Mouse (Mus musculus) thymus, postnatal 25 days (tissue): ENCODE measurements around the gene Eno3.
A peak's percentile ranks its signal among the peaks of the same experiment; 100 is the strongest.

Experiments used
- DNase-seq: peaks from one replicate; pipeline ENCODE4 v3.0.0; 2022

Eno3 gene

GRCm38 (mm10) chr11:70656964-70657363 is at the start of gene Eno3:
Eno3 (plus strand) TSS chr11:70657202.
- DNase-seq: no peak

DNA sequence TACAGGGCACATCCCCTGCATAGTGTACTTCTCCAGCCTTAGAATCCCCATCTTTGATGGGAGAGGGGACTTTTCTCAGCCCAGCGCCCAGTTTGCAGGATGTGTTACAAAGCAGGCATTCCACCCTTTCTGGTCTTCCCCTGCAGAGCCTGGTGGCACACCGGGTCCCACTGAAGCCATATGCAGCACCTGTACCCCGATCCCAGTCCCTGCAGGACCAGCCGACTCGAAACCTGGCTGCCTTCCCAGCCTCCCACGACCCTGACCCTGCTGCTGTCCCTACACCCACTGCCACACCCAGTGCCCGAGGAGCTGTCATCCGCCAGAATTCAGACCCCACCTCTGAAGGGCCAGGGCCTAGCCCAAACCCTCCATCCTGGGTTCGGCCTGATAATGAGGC is 49.4 kb upstream of the Eno3 start:
- DNase-seq: no peak

- peak; percentile 45 for DNase-seq
These were observed 48.5 kb upstream of the Eno3 start for GRCm38 (mm10) chr11:70608381-70609066.

GRCm38 (mm10) chr11:70610752-70611151 is 46.2 kb upstream of the Eno3 start:
- no peak for DNase-seq

DNA sequence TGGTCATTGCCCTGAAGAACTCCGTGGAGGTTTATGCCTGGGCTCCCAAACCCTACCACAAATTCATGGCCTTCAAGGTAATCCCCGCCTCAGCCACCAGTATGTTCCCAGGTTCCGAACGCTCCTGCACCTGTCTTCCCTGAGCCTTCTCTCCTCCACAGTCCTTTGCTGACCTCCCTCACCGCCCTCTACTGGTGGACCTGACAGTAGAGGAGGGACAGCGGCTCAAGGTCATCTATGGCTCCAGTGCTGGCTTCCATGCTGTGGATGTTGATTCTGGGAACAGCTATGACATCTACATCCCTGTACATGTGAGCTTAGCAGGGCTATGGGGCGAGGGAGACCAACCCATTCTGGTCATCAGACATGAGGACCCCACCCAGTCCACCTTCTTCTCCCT is 44.5 kb upstream of the Eno3 start:
- no peak for DNase-seq

DNA sequence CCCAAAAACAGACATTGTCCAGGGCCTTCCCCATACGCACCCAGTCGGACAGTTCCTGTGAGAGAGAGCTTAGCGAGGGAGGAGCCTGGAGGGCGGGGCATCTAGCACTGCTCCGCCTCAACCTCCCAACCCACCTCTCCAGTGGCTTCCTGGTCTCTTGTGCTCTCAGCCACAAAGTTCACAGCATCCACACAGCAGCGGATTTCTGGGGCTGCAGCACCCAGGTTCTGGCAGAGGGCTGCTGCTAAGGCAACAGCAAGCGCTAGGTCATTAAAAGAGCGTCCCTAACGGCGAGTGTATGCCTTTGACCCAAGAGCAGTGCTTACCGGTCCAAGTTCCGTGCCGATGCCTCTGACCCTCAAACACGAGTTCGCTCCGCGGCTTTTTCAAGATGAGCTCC is 41.9 kb upstream of the Eno3 start:
- peak; percentile 82 for DNase-seq

DNA sequence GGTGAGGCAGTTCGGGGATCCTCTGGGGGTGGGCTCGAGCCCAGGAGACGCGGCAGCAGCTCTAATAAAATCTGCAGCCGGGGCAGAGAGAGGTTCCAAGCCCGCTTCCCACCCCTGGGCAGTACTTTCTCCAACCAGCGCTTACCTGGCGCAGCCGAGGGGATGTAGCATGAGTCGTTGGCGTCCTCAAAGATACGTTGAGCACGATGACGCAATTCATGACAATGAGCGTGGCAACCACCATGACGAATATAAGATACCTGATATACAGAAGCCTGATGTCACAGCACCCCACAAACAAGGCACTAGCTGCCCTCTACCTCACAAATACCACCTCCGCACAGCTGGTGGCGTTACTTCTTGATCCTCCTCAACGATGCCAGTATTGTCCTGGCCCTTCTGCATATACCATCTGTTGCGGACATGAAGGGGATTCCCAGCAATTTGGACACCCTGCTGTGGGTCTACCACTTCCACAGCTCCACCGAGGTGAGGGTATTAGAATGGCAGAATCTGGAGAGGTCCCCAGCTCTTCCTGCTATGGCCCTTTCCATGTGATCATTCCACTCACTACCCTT is 41.4 kb upstream of the Eno3 start, which contains the start of gene 4930544D05Rik:
TSS of gene 4930544D05Rik (plus strand) at position 333 of the 578 bp plus-strand sequence.
- no peak for DNase-seq

- no peak for DNase-seq
These were observed 37.9 kb upstream of the Eno3 start, which contains the start of gene Chrne for GRCm38 (mm10) chr11:70619101-70619500. Chrne (minus strand) TSS chr11:70619216.

DNA sequence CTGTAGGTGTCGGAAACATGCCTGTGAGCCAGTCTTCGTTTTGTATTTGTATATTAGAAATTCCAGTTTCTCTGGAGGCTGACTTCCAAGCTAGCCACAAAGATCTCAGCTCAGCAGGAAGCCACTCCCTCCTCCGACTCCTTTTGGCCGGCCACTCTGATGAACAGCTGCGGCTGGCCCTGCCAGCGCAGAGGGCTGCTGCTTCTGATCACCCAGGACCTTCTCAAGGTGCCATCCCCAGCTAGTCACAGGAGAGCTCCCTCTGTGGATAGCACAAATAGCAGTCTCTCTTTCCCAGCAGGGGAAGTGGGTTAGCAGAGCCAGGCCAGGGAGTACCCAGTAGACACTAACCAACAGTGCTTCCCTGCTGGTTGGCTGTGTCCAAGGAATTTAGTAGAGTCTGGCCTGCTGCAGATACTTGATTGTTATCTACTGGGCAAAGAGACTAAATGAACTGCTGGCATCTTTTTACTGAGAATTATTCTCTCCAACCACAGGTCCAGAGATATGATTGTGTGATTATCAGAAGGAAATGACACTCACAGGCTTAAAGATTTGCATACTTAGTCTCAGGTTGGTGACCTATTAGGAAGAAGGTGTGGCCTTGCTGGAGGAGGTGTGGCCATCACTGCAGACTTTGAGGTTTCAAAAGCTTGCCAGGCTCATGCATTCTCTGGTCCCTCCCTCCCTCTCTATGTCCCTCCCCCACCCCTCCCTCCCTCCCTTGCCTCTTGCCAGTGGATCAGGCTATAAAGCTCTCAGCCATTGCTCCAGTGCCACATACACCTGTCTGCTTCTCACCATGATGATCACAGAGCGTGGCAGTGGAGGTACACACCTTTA is 34.8 kb upstream of the Eno3 start:
- DNase-seq: no peak

- no peak for DNase-seq
These were observed 33.8 kb upstream of the Eno3 start for GRCm38 (mm10) chr11:70623053-70623742.

DNA sequence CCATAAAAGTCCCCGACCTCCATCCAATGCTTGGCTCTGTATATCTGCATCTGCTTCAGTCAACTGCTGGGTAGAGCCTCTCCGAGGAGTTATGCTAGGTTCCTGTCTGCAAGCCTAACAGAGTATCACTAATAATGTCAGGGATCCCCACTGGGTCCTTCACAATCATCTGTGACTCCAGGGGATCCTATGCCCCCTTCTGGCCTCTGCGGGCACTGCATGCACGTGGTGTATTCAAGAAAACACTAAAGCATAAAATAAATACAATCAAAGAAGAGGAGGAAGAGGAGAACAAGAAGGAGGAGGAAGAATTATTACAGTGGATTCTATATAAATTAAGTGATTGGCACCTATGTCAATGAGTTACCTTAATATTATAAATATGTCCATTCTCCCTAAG is 31.5 kb upstream of the Eno3 start:
- DNase-seq: peak; percentile 64

- DNase-seq: no peak
These were observed 30.1 kb upstream of the Eno3 start for GRCm38 (mm10) chr11:70626877-70627276.

GRCm38 (mm10) chr11:70628431-70628830 is 28.6 kb upstream of the Eno3 start:
- no peak for DNase-seq

DNA sequence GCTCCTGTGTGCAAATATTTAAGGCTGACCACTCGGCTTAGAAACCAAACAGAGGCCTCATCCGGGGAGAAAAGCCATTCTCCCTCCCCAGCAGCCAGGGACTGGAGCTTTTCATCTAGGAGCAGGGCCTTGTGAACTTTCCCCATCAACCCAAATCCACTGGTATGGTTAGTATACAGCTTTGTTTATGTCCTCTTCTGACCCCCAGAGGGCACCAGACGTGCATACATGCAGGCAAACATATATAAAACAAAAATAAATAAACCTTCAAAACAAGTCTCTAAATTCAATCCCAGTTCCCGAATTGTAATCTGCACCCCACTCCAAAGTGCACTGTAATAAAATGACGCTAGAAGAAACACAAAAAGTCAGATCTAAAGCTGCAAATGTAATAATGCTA is 27.4 kb upstream of the Eno3 start:
- DNase-seq: peak; percentile 43

- DNase-seq: no peak
These were observed 26.9 kb upstream of the Eno3 start for GRCm38 (mm10) chr11:70630129-70630528.

DNA sequence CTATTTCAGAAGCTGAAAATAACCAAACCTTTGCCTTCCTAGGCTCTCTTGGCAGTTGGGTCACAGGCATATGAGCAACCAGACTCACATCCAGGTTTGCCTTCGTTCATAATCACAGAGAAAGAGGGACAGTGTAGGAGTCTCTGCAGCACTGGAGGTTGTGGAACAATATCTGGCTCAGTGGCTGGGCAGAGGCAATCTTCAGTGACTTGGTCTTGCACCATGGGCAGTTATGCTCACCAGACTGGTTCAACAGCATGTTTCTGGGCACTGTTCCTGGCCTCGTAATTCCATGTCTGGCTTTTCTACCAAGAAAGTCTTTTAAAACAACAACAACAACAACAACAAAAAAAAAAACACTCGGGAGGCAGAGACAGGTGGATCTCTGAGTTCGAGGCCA is 21.4 kb upstream of the Eno3 start:
- DNase-seq: no peak

DNA sequence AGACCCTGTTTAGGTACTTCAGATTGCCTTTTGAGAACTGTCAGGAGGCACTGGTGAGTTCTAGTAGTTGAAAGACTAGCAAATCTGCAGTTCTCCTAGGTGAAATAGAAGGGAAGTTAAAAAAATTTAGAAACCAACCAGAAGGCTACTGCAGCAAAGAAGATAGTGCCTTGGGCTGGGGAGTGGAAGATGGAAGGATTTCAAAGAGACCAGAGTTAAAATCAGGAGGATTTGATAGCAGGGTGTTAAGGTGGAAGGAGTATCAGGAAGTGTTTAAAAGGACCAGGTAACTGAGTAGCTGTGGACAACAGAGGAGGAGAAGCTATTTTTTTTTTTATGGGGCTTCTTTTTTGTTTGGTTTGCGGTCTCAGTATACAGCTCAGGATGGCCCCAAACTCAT is 19.2 kb upstream of the Eno3 start:
- no peak for DNase-seq

DNA sequence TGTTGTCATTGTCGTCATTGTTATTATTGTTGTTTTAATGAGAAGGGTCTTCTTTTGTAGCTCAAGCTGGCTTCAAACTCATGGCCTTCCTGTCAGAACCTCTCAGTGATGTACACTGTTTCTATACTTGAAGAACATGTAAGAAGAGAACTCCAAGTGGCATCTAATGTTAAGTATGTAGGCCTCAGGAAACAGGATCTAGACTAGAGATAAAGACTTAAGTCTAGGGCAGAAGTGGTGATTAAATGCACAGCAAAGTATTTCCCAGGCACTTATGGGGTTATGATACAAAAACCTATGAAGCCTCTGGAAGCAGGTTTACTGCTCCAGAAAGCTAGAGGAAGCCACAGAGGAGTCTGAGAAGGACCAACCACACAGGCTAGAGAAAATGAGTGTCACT is 18.7 kb upstream of the Eno3 start:
- no peak for DNase-seq

- no peak for DNase-seq
These were observed 18.2 kb upstream of the Eno3 start, which contains the start of gene Gp1ba for GRCm38 (mm10) chr11:70638714-70639278. Gp1ba (plus strand) TSS chr11:70639122.

DNA sequence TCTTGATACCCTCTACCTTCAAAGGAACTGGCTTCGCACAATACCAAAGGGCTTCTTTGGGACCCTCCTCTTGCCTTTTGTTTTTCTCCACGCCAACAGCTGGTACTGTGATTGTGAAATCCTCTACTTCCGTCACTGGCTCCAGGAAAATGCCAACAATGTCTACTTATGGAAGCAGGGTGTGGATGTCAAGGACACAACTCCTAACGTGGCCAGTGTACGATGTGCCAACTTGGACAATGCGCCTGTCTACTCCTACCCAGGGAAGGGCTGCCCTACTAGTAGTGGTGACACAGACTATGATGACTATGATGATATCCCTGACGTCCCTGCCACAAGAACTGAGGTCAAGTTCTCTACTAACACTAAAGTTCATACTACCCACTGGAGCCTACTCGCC is 17.0 kb upstream of the Eno3 start:
- DNase-seq: no peak

DNA sequence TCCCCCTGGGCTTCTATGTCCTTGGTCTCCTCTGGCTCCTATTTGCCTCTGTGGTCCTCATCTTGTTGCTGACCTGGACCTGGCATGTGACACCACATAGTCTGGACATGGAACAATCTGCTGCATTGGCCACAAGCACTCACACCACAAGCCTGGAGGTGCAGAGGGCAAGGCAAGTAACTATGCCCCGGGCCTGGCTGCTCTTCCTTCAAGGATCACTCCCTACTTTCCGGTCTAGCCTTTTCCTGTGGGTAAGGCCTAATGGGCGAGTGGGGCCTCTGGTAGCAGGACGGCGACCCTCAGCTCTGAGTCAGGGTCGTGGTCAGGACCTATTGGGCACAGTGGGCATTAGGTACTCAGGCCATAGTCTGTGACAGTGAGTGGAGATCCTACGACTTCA is 15.8 kb upstream of the Eno3 start:
- no peak for DNase-seq

- no peak for DNase-seq
These were observed 14.0 kb upstream of the Eno3 start for GRCm38 (mm10) chr11:70643051-70643450.

DNA sequence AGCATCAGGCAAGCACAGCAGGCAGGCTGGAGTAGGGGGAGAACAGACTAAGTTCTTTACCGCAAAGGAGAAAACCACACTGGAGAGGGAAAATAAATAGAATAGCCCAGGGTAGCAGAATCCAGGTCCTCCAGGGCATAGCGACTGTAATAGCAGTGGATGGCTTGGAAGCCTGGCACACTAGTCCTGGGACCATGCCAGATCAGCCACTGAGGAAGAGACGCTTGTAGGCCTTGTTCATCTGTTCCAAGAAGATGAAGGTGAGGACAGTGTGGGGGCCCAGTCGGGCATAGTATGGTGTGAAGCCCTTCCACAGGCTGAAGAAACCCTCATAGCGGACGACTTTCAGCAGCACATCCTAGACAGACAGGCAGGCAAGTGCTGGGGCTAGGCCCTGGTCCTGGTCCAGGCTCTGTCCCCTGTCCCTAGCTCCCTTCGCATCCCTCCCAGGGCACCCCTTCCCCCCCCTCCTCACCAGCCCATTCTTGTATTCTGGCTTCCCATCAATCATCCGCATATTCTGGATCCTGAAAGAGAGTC is 12.4 kb upstream of the Eno3 start:
- DNase-seq: no peak
